Mouse (Mus musculus): ENCODE data around the gene Dvl1. TPM values are rescaled to one million over a fixed set of nuclear protein-coding genes. Genes with fewer than 3 reads are reported as not detected.

Dvl1 gene
- total RNA-seq, 1 experiment = 49.8 TPM

GRCm38 (mm10) chr4:155833836-155834235 lies 13.4 kb upstream of the Dvl1 start:
- Histone ChIP-seq H3K27ac (ENCODE audit: insufficient read depth, low read depth, low read length, poor library complexity, severe bottlenecking) (no peak overlapping the region), H3K9me3 (ENCODE audit: control insufficient read depth, insufficient read depth, low read depth, low read length) (no peaks in the 10 kb centered on the region), H3K4me3 (ENCODE audit: insufficient read depth in 1 of 2, low read depth in 1 of 2, low read length in 2 of 2, poor library complexity in 1 of 2, severe bottlenecking in 1 of 2) (no peak overlapping the region), H3K9ac (ENCODE audit: insufficient read depth, low read depth, low read length, poor library complexity, severe bottlenecking) (no peak overlapping the region), H3K4me1 (ENCODE audit: control insufficient read depth in 2 of 2, insufficient read depth in 2 of 2, low read length in 2 of 2, poor library complexity in 1 of 2) (peaks cover under 1 to 6% of the 10 kb centered on the region in 2 experiments; a peak in 2 of 4 replicates), H3K36me3 (ENCODE audit: control insufficient read depth, insufficient read depth, low read length, poor library complexity, severe bottlenecking) (peaks cover 2% of the 10 kb centered on the region; the same call in 1 of the 2 replicates)
- DNase-seq (ENCODE audit: low read depth, low spot score) = no peak
- in situ Hi-C loops (cut with MboI; ENCODE audit: low sequenced_read_pairs in 2 of 2, unreplicated experiment in 2 of 2) = no loop called here
- TF ChIP-seq MAFK (IDR thresholded peaks at IDR 0.05; ENCODE audit: insufficient read depth, low read depth, low read length) = no peak
- no peak; the same call in 1 of the 2 replicates for TF ChIP-seq HCFC1 (IDR thresholded peaks at IDR 0.05; ENCODE audit: borderline replicate concordance, insufficient read depth, low read length)
- TF ChIP-seq CHD2 (IDR thresholded peaks at IDR 0.05; ENCODE audit: low read depth, low read length) = peak; percentile 73
- TF ChIP-seq ZNF384 (IDR thresholded peaks at IDR 0.05; ENCODE audit: low read depth, low read length) = no peak
- no peak for TF ChIP-seq ZC3H11A (IDR thresholded peaks at IDR 0.05; ENCODE audit: borderline replicate concordance, low read depth, low read length)

- no peak for DNase-seq (ENCODE audit: low read depth, low spot score)
- Histone ChIP-seq H3K4me3 (ENCODE audit: insufficient read depth in 1 of 2, low read depth in 1 of 2, low read length in 2 of 2, poor library complexity in 1 of 2, severe bottlenecking in 1 of 2) (no peak overlapping the region), H3K27ac (ENCODE audit: insufficient read depth, low read depth, low read length, poor library complexity, severe bottlenecking) (no peak overlapping the region), H3K36me3 (ENCODE audit: control insufficient read depth, insufficient read depth, low read length, poor library complexity, severe bottlenecking) (peaks cover 2% of the 10 kb centered on the region; the same call in 1 of the 2 replicates), H3K9me3 (ENCODE audit: control insufficient read depth, insufficient read depth, low read depth, low read length) (no peaks in the 10 kb centered on the region), H3K9ac (ENCODE audit: insufficient read depth, low read depth, low read length, poor library complexity, severe bottlenecking) (no peak overlapping the region), H3K4me1 (ENCODE audit: control insufficient read depth in 2 of 2, insufficient read depth in 2 of 2, low read length in 2 of 2, poor library complexity in 1 of 2) (peaks cover 2 to 21% of the 10 kb centered on the region in 2 experiments; a peak in 3 of 4 replicates)
- in situ Hi-C loops (cut with MboI; ENCODE audit: low sequenced_read_pairs in 2 of 2, unreplicated experiment in 2 of 2) = no loop called here
- TF ChIP-seq MAFK (IDR thresholded peaks at IDR 0.05; ENCODE audit: insufficient read depth, low read depth, low read length) (no peak), ZC3H11A (IDR thresholded peaks at IDR 0.05; ENCODE audit: borderline replicate concordance, low read depth, low read length) (no peak), ZNF384 (IDR thresholded peaks at IDR 0.05; ENCODE audit: low read depth, low read length) (no peak), CHD2 (IDR thresholded peaks at IDR 0.05; ENCODE audit: low read depth, low read length) (no peak), HCFC1 (IDR thresholded peaks at IDR 0.05; ENCODE audit: borderline replicate concordance, insufficient read depth, low read length) (no peak)
Measured at GRCm38 (mm10) chr4:155837404-155838010, 9.7 kb upstream of the Dvl1 start.

GRCm38 (mm10) chr4:155838187-155839153 lies 8.7 kb upstream of the Dvl1 start:
- in situ Hi-C loops (cut with MboI; ENCODE audit: low sequenced_read_pairs in 2 of 2, unreplicated experiment in 2 of 2) = no loop called here
- Histone ChIP-seq H3K27ac (ENCODE audit: insufficient read depth, low read depth, low read length, poor library complexity, severe bottlenecking) (no peak overlapping the region; the same call in 1 of the 2 replicates), H3K9me3 (ENCODE audit: control insufficient read depth, insufficient read depth, low read depth, low read length) (no peaks in the 10 kb centered on the region), H3K36me3 (ENCODE audit: control insufficient read depth, insufficient read depth, low read length, poor library complexity, severe bottlenecking) (no peaks in the 10 kb centered on the region), H3K9ac (ENCODE audit: insufficient read depth, low read depth, low read length, poor library complexity, severe bottlenecking) (no peak overlapping the region), H3K4me3 (ENCODE audit: insufficient read depth in 1 of 2, low read depth in 1 of 2, low read length in 2 of 2, poor library complexity in 1 of 2, severe bottlenecking in 1 of 2) (no peak overlapping the region), H3K4me1 (ENCODE audit: control insufficient read depth in 2 of 2, insufficient read depth in 2 of 2, low read length in 2 of 2, poor library complexity in 1 of 2) (peaks cover 2 to 17% of the 10 kb centered on the region in 2 experiments; a peak in 3 of 4 replicates)
- no peak for DNase-seq (ENCODE audit: low read depth, low spot score)
- no peak for TF ChIP-seq HCFC1 (IDR thresholded peaks at IDR 0.05; ENCODE audit: borderline replicate concordance, insufficient read depth, low read length)
- no peak for TF ChIP-seq ZNF384 (IDR thresholded peaks at IDR 0.05; ENCODE audit: low read depth, low read length)
- TF ChIP-seq CHD2 (IDR thresholded peaks at IDR 0.05; ENCODE audit: low read depth, low read length) = no peak
- no peak for TF ChIP-seq ZC3H11A (IDR thresholded peaks at IDR 0.05; ENCODE audit: borderline replicate concordance, low read depth, low read length)
- no peak for TF ChIP-seq MAFK (IDR thresholded peaks at IDR 0.05; ENCODE audit: insufficient read depth, low read depth, low read length)

GRCm38 (mm10) chr4:155839483-155839910 lies 7.7 kb upstream of the Dvl1 start, which contains the start of gene Mxra8:
TSS of gene Mxra8 (plus strand) at chr4:155839680.
- Histone ChIP-seq H3K36me3 (ENCODE audit: control insufficient read depth, insufficient read depth, low read length, poor library complexity, severe bottlenecking) (no peaks in the 10 kb centered on the region), H3K9me3 (ENCODE audit: control insufficient read depth, insufficient read depth, low read depth, low read length) (no peaks in the 10 kb centered on the region), H3K4me3 (ENCODE audit: insufficient read depth in 1 of 2, low read depth in 1 of 2, low read length in 2 of 2, poor library complexity in 1 of 2, severe bottlenecking in 1 of 2) (peak within 1 kb of the TSS; percentile 26 to 64; a peak in 3 of 4 replicates), H3K9ac (ENCODE audit: insufficient read depth, low read depth, low read length, poor library complexity, severe bottlenecking) (no peak within 1 kb of the TSS), H3K27ac (ENCODE audit: insufficient read depth, low read depth, low read length, poor library complexity, severe bottlenecking) (no peak within 1 kb of the TSS; the same call in 1 of the 2 replicates), H3K4me1 (ENCODE audit: control insufficient read depth in 2 of 2, insufficient read depth in 2 of 2, low read length in 2 of 2, poor library complexity in 1 of 2) (peaks cover 2 to 17% of the 10 kb centered on the region in 2 experiments; a peak in 3 of 4 replicates)
- TF ChIP-seq MAFK (IDR thresholded peaks at IDR 0.05; ENCODE audit: insufficient read depth, low read depth, low read length) = no peak
- TF ChIP-seq ZNF384 (IDR thresholded peaks at IDR 0.05; ENCODE audit: low read depth, low read length) = no peak
- no peak for TF ChIP-seq CHD2 (IDR thresholded peaks at IDR 0.05; ENCODE audit: low read depth, low read length)
- no peak for TF ChIP-seq ZC3H11A (IDR thresholded peaks at IDR 0.05; ENCODE audit: borderline replicate concordance, low read depth, low read length)
- TF ChIP-seq HCFC1 (IDR thresholded peaks at IDR 0.05; ENCODE audit: borderline replicate concordance, insufficient read depth, low read length) = no peak
- DNase-seq (ENCODE audit: low read depth, low spot score) = no peak
- in situ Hi-C loops (cut with MboI; ENCODE audit: low sequenced_read_pairs in 2 of 2, unreplicated experiment in 2 of 2) = no loop called here

All from ES-E14 (cell line).